Mouse (Mus musculus): Measurements from ENCODE around the gene Ajuba. TPM values are rescaled to one million over a fixed set of nuclear protein-coding genes. Genes with fewer than 3 reads are reported as not detected.

The Ajuba gene
- polyA plus RNA-seq, 1 experiment from 2014 or later: 67.8 TPM

- peaks cover 24% of the 10 kb centered on the region for H3K36me3 ChIP-seq
- no peak overlapping the region for H3K4me2 ChIP-seq (replicated peaks)
- no peaks in the 10 kb centered on the region for H3K27me3 ChIP-seq
- WGBS: 47% methylated on average over 7 of the region's 7 CpGs
- no peak for ATAC-seq (ENCODE audit: insufficient number of reproducible peaks, insufficient read depth, low FRiP score, low TSS enrichment)
- no peak overlapping the region for H3K9ac ChIP-seq
- H3K27ac ChIP-seq: no peak overlapping the region
- no peaks in the 10 kb centered on the region for H3K4me1 ChIP-seq
- H3K9me3 ChIP-seq: no peaks in the 10 kb centered on the region
- no peak overlapping the region for H3K4me3 ChIP-seq
Observed at GRCm38 (mm10) chr14:54583681-54584338, 6.5 kb upstream of the Ajuba start.

GRCm38 (mm10) chr14:54582536-54582935 lies 5.2 kb upstream of the Ajuba start:
- no peaks in the 10 kb centered on the region for H3K27me3 ChIP-seq
- H3K4me2 ChIP-seq (replicated peaks): no peak overlapping the region
- H3K36me3 ChIP-seq: peaks cover 24% of the 10 kb centered on the region
- H3K9me3 ChIP-seq: no peaks in the 10 kb centered on the region
- ATAC-seq (ENCODE audit: insufficient number of reproducible peaks, insufficient read depth, low FRiP score, low TSS enrichment): no peak
- 90% methylated on average over 9 of the region's 9 CpGs for WGBS
- no peak overlapping the region for H3K4me3 ChIP-seq
- no peaks in the 10 kb centered on the region for H3K4me1 ChIP-seq
- no peak overlapping the region for H3K27ac ChIP-seq
- H3K9ac ChIP-seq: no peak overlapping the region

- WGBS: 76% methylated on average over 7 of the region's 7 CpGs
- Histone ChIP-seq H3K9ac (no peak overlapping the region), H3K27ac (no peak overlapping the region)
Observed at GRCm38 (mm10) chr14:54579638-54580037, 2.3 kb upstream of the Ajuba start.

GRCm38 (mm10) chr14:54578063-54578462 lies 705 bp upstream of the Ajuba start:
- peaks cover 12% of the 10 kb centered on the region for H3K36me3 ChIP-seq
- no peaks in the 10 kb centered on the region for H3K9me3 ChIP-seq
- H3K4me3 ChIP-seq: peak overlapping the region; percentile 95
- 2% methylated on average over 10 of the region's 10 CpGs for WGBS
- H3K27ac ChIP-seq: peak overlapping the region; percentile 96
- H3K27me3 ChIP-seq: no peaks in the 10 kb centered on the region
- peak overlapping the region; percentile 66 for H3K4me2 ChIP-seq (replicated peaks)
- peak overlapping the region; percentile 99 for H3K9ac ChIP-seq
- ATAC-seq (ENCODE audit: insufficient number of reproducible peaks, insufficient read depth, low FRiP score, low TSS enrichment): 0 out of 2 replicates have a peak, but pooled peaks have one; percentile 1
- H3K4me1 ChIP-seq: peaks cover 20% of the 10 kb centered on the region

More at GRCm38 (mm10) chr14:54579638-54580037, 2.3 kb upstream of the Ajuba start:
- Histone ChIP-seq H3K4me1 (peaks cover 4% of the 10 kb centered on the region), H3K4me2 (replicated peaks) (no peak overlapping the region), H3K36me3 (peaks cover 12% of the 10 kb centered on the region), H3K27me3 (no peaks in the 10 kb centered on the region), H3K4me3 (no peak overlapping the region), H3K9me3 (no peaks in the 10 kb centered on the region)
- no peak for ATAC-seq (ENCODE audit: insufficient number of reproducible peaks, insufficient read depth, low FRiP score, low TSS enrichment)

- H3K4me2 ChIP-seq (replicated peaks): peak overlapping the region; percentile 66
- H3K27ac ChIP-seq: peak overlapping the region; percentile 96
- H3K9ac ChIP-seq: peak overlapping the region; percentile 99
- H3K36me3 ChIP-seq: peaks cover 21% of the 10 kb centered on the region
- no peaks in the 10 kb centered on the region for H3K9me3 ChIP-seq
- H3K4me3 ChIP-seq: peak overlapping the region; percentile 95
- peaks cover 34% of the 10 kb centered on the region for H3K4me1 ChIP-seq
- no peaks in the 10 kb centered on the region for H3K27me3 ChIP-seq
- no peak for ATAC-seq (ENCODE audit: insufficient number of reproducible peaks, insufficient read depth, low FRiP score, low TSS enrichment)
- under 1% methylated on average over 82 of the region's 84 CpGs for WGBS
Observed at GRCm38 (mm10) chr14:54576241-54577088, 893 bp downstream of the Ajuba start.

- Histone ChIP-seq H3K4me2 (replicated peaks) (peak overlapping the region; percentile 66), H3K9me3 (no peaks in the 10 kb centered on the region), H3K27me3 (no peaks in the 10 kb centered on the region), H3K4me1 (peaks cover 34% of the 10 kb centered on the region), H3K36me3 (peaks cover 29% of the 10 kb centered on the region), H3K9ac (peak overlapping the region; percentile 99), H3K4me3 (peak overlapping the region; percentile 95), H3K27ac (peak overlapping the region; percentile 69; the same call in 1 of the 2 replicates)
- no peak for ATAC-seq (ENCODE audit: insufficient number of reproducible peaks, insufficient read depth, low FRiP score, low TSS enrichment)
- WGBS: 1% methylated on average over 39 of the region's 39 CpGs
Observed at GRCm38 (mm10) chr14:54575631-54576030, 1.7 kb downstream of the Ajuba start.

- ATAC-seq (ENCODE audit: insufficient number of reproducible peaks, insufficient read depth, low FRiP score, low TSS enrichment): no peak
- Histone ChIP-seq H3K9ac (peak overlapping the region; percentile 99), H3K4me3 (peak overlapping the region; percentile 95), H3K9me3 (no peaks in the 10 kb centered on the region), H3K27me3 (no peaks in the 10 kb centered on the region), H3K4me2 (replicated peaks) (peak overlapping the region; percentile 66), H3K27ac (peak overlapping the region; percentile 69), H3K36me3 (peaks cover 34% of the 10 kb centered on the region), H3K4me1 (peaks cover 37% of the 10 kb centered on the region)
- 1% methylated on average over 8 of the region's 8 CpGs for WGBS
Observed at GRCm38 (mm10) chr14:54575031-54575430, 2.3 kb downstream of the Ajuba start.

- 10% methylated on average over 4 of the region's 4 CpGs for WGBS
- Histone ChIP-seq H3K27me3 (no peaks in the 10 kb centered on the region), H3K4me1 (peaks cover 43% of the 10 kb centered on the region), H3K27ac (peak overlapping the region; percentile 69), H3K9ac (peak overlapping the region; percentile 99), H3K36me3 (peaks cover 42% of the 10 kb centered on the region), H3K9me3 (no peaks in the 10 kb centered on the region), H3K4me2 (replicated peaks) (peak overlapping the region; percentile 66), H3K4me3 (peak overlapping the region; percentile 95)
- ATAC-seq (ENCODE audit: insufficient number of reproducible peaks, insufficient read depth, low FRiP score, low TSS enrichment): peak; percentile 13; the same call in 1 of the 2 replicates
Observed at GRCm38 (mm10) chr14:54574253-54574652, 3.1 kb downstream of the Ajuba start.

- H3K9ac ChIP-seq: peak overlapping the region; percentile 99
- peak overlapping the region; percentile 78 for H3K27ac ChIP-seq
- peak overlapping the region; percentile 95 for H3K4me3 ChIP-seq
- H3K4me2 ChIP-seq (replicated peaks): peak overlapping the region; percentile 66
- 9% methylated on average over 12 of the region's 14 CpGs for WGBS
- H3K9me3 ChIP-seq: no peaks in the 10 kb centered on the region
- peak; percentile 12 for ATAC-seq (ENCODE audit: insufficient number of reproducible peaks, insufficient read depth, low FRiP score, low TSS enrichment)
- H3K4me1 ChIP-seq: peaks cover 43% of the 10 kb centered on the region
- peaks cover 53% of the 10 kb centered on the region for H3K36me3 ChIP-seq
- H3K27me3 ChIP-seq: no peaks in the 10 kb centered on the region
Observed at GRCm38 (mm10) chr14:54572790-54573736, 4.3 kb downstream of the Ajuba start.

GRCm38 (mm10) chr14:54572122-54572521 lies 5.2 kb downstream of the Ajuba start:
- no peak overlapping the region for H3K9ac ChIP-seq

More at GRCm38 (mm10) chr14:54572122-54572521, 5.2 kb downstream of the Ajuba start:
- H3K4me3 ChIP-seq: no peak overlapping the region
- 65% methylated on average over 4 of the region's 4 CpGs for WGBS
- peaks cover 43% of the 10 kb centered on the region for H3K4me1 ChIP-seq
- no peak for ATAC-seq (ENCODE audit: insufficient number of reproducible peaks, insufficient read depth, low FRiP score, low TSS enrichment)
- peak overlapping the region; percentile 66; the same call in 1 of the 2 replicates for H3K4me2 ChIP-seq (replicated peaks)
- no peaks in the 10 kb centered on the region for H3K9me3 ChIP-seq
- no peaks in the 10 kb centered on the region for H3K27me3 ChIP-seq
- peak overlapping the region; percentile 78 for H3K27ac ChIP-seq
- peaks cover 63% of the 10 kb centered on the region for H3K36me3 ChIP-seq
